ENCODE assay signal across 22 mouse cellular contexts in the genomic region with DNA sequence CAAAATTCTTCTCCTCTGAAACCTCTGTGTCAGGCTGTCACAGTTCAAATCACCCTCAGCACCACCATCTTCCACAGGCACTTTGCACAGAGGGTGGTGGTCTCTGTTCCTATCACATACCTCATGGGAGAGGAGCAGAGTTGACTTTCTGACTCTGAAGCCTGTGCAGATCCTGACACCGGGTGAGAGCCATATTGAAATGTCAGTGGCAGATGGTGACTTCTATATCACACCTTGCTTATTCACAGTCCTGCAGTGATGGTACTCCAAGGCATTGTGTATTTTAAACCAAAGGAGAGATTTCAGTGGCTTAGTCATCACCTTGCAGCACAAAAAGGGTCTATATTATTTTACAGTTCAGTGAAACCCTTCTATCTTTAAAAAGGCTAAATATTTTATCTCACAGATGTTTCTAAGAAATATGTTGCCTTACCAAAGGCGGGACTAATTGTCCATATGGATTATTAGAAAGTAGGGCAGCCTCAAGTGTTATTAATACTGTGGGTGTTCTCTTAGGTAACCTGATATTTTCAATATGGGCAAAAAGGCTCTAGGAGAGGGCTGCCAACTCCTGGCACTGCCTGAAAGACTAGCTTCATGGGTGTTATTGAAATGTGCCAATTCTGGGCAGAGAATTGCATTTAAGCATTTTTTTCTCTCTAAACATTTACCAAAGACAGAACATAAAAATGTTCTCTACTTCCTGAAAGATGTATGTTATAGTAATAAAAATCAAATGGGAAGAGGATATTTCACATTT.
DNase-seq lines count a peak whose midpoint lies in the region; ATAC-seq and TF ChIP-seq lines count a peak whose summit lies in the region.
"Had no signal": no experiment of that assay in that cellular context is flagged by ENCODE, and none has a peak within 500 bp of the region (broad histone marks: within the 10 kb centered on the region; RNA-seq: fewer than 3 reads in every experiment).

No protein-coding gene starts in this region.

- no peak overlapping the region for H3K27ac ChIP-seq in forebrain, embryonic 14.5 days (ENCODE audit: low read depth, low read length)
- H3K27ac ChIP-seq in forebrain, postnatal 0 days (ENCODE audit: low read depth, low read length), result no peak overlapping the region
- H3K27ac ChIP-seq: embryonic facial prominence, embryonic 15.5 days; forebrain, embryonic 13.5 days; heart, embryonic 10.5 days; hindbrain, embryonic 12.5 days had no signal

- no peaks in the 10 kb centered on the region for H3K27me3 ChIP-seq in forebrain, embryonic 14.5 days (replicated peaks; ENCODE audit: control insufficient read depth, insufficient read depth, low read length)
- H3K27me3 ChIP-seq in forebrain, postnatal 0 days (ENCODE audit: insufficient read depth, low read length), result no peaks in the 10 kb centered on the region
- H3K27me3 ChIP-seq: embryonic facial prominence, embryonic 15.5 days; forebrain, embryonic 13.5 days; hindbrain, embryonic 12.5 days had no signal

- no peaks in the 10 kb centered on the region for H3K4me1 ChIP-seq in forebrain, embryonic 14.5 days (ENCODE audit: control insufficient read depth, insufficient read depth, low read length)
- H3K4me1 ChIP-seq in forebrain, postnatal 0 days (ENCODE audit: insufficient read depth), result no peaks in the 10 kb centered on the region
- H3K4me1 ChIP-seq: embryonic facial prominence, embryonic 15.5 days; forebrain, embryonic 13.5 days; heart, embryonic 10.5 days; hindbrain, embryonic 12.5 days had no signal

- TF ChIP-seq CTCF in forebrain, postnatal 0 days (IDR thresholded peaks at IDR 0.05; ENCODE audit: low read depth), result no peak

- ATAC-seq in forebrain, embryonic 14.5 days, result no peak
- ATAC-seq in forebrain, postnatal 0 days, result no peak
- ATAC-seq in erythroid progenitor cell, adult 5-6 weeks (replicated peaks; ENCODE audit: low FRiP score, poor library complexity, severe bottlenecking), result no peak
- ATAC-seq: forebrain, embryonic 13.5 days; hindbrain, embryonic 16.5 days; inflammation-experienced regulatory T-cells, adult 6 months; intestine, postnatal 0 days had no signal

- H3K4me2 ChIP-seq in forebrain, embryonic 14.5 days (ENCODE audit: low read length), result no peak overlapping the region
- H3K4me2 ChIP-seq in forebrain, postnatal 0 days (ENCODE audit: low read depth), result no peak overlapping the region
- H3K4me2 ChIP-seq: embryonic facial prominence, embryonic 15.5 days; forebrain, embryonic 13.5 days; hindbrain, embryonic 12.5 days had no signal

- DNase-seq in cerebellum, postnatal 14 days, result peak; percentile 50 to 70
- no peak for DNase-seq in cerebellum, adult 8-10 months
- DNase-seq in forebrain, embryonic 14.5 days (ENCODE audit: low spot score), result peak; percentile 37
- DNase-seq in forebrain, postnatal 0 days, result no peak
- peak; percentile 40 for DNase-seq in adipocyte (ENCODE audit: low spot score)
- DNase-seq in brain, adult 2 months (ENCODE audit: low read depth, low spot score), result peak; percentile 5
- DNase-seq in embryo, embryonic 11 days, result no peak
- DNase-seq: adrenal gland, adult 8-10 months; gastrocnemius, postnatal 36 days; heart, adult 11 months; heart, postnatal 10 days; heart, postnatal 4 days; kidney, adult 8-10 months had no signal

- 65% methylated on average over 2 of the region's 2 CpGs for WGBS in forebrain, embryonic 14.5 days
- WGBS in forebrain, postnatal 0 days, result 64% methylated on average over 2 of the region's 2 CpGs

- no peaks in the 10 kb centered on the region for H3K36me3 ChIP-seq in forebrain, embryonic 14.5 days (ENCODE audit: control insufficient read depth, insufficient read depth, low read length)
- no peaks in the 10 kb centered on the region for H3K36me3 ChIP-seq in forebrain, postnatal 0 days (ENCODE audit: insufficient read depth)
- H3K36me3 ChIP-seq: embryonic facial prominence, embryonic 15.5 days; heart, embryonic 10.5 days; hindbrain, embryonic 12.5 days had no signal

- no peaks in the 10 kb centered on the region for H3K9me3 ChIP-seq in forebrain, embryonic 14.5 days (replicated peaks; ENCODE audit: control insufficient read depth, low read length)
- no peaks in the 10 kb centered on the region for H3K9me3 ChIP-seq in forebrain, postnatal 0 days (ENCODE audit: low read length)
- H3K9me3 ChIP-seq: embryonic facial prominence, embryonic 15.5 days; forebrain, embryonic 13.5 days; heart, embryonic 10.5 days; hindbrain, embryonic 12.5 days had no signal

- H3K4me3 ChIP-seq in forebrain, embryonic 14.5 days (ENCODE audit: low read depth, low read length), result no peak overlapping the region
- H3K4me3 ChIP-seq in forebrain, postnatal 0 days (ENCODE audit: low read depth, low read length), result no peak overlapping the region
- H3K4me3 ChIP-seq: embryonic facial prominence, embryonic 15.5 days; erythroblast, embryonic 14.5 days; forebrain, embryonic 13.5 days; heart, embryonic 10.5 days; hindbrain, embryonic 12.5 days had no signal

- H3K9ac ChIP-seq in forebrain, embryonic 14.5 days (ENCODE audit: low read length), result no peak overlapping the region
- H3K9ac ChIP-seq in forebrain, postnatal 0 days, result no peak overlapping the region
- H3K9ac ChIP-seq: embryonic facial prominence, embryonic 15.5 days; forebrain, embryonic 13.5 days; hindbrain, embryonic 12.5 days had no signal

Comparison
In these comparisons a context has a peak if more than half of its experiments do, and no peak if none do; other contexts are left out.
1. DNase-seq: peak in cerebellum, postnatal 14 days (2 of 2), forebrain, embryonic 14.5 days (single experiment), adipocyte (single experiment) and brain, adult 2 months (single experiment); none in cerebellum, adult 8-10 months (single experiment), forebrain, postnatal 0 days (single experiment) and embryo, embryonic 11 days (single experiment).